Mouse (Mus musculus): ENCODE measurements around the gene Tbcb. TPM values are rescaled to one million over a fixed set of nuclear protein-coding genes. Genes with fewer than 3 reads are reported as not detected.

The Tbcb gene
- polyA plus RNA-seq, 1 experiment from 2014 or later, result 245 TPM

GRCm38 (mm10) chr7:30235091-30235490 is 3.0 kb upstream of the Tbcb start:
- ATAC-seq (replicated peaks; ENCODE audit: insufficient number of reproducible peaks, low FRiP score, low TSS enrichment, low read depth), result no peak
- Histone ChIP-seq H3K4me3 (ENCODE audit: low read depth, low read length) (no peak overlapping the region), H3K9ac (replicated peaks; ENCODE audit: low read length) (no peak overlapping the region), H3K27me3 (ENCODE audit: control insufficient read depth, insufficient read depth, low read length) (no peaks in the 10 kb centered on the region), H3K4me1 (ENCODE audit: control insufficient read depth, insufficient read depth, low read length) (no peaks in the 10 kb centered on the region; the same call in 1 of the 2 replicates), H3K4me2 (ENCODE audit: low read depth, low read length) (no peak overlapping the region), H3K36me3 (replicated peaks; ENCODE audit: control insufficient read depth, insufficient read depth, low read depth, low read length) (no peaks in the 10 kb centered on the region), H3K27ac (replicated peaks; ENCODE audit: low read depth, low read length) (no peak overlapping the region), H3K9me3 (replicated peaks; ENCODE audit: control insufficient read depth, low read length) (no peaks in the 10 kb centered on the region)
- WGBS, result 91% methylated on average over 8 of the region's 8 CpGs
- no peak for DNase-seq (ENCODE audit: low spot score)

- ATAC-seq (replicated peaks; ENCODE audit: insufficient number of reproducible peaks, low FRiP score, low TSS enrichment, low read depth) (no peak), DNase-seq (ENCODE audit: low spot score) (no peak)
- no peaks in the 10 kb centered on the region for H3K27me3 ChIP-seq (ENCODE audit: control insufficient read depth, insufficient read depth, low read length)
- WGBS, result 91% methylated on average over 15 of the region's 15 CpGs
- no peaks in the 10 kb centered on the region; the same call in 1 of the 2 replicates for H3K4me1 ChIP-seq (ENCODE audit: control insufficient read depth, insufficient read depth, low read length)
- H3K9ac ChIP-seq (replicated peaks; ENCODE audit: low read length), result no peak overlapping the region
- no peak overlapping the region for H3K27ac ChIP-seq (replicated peaks; ENCODE audit: low read depth, low read length)
- H3K9me3 ChIP-seq (replicated peaks; ENCODE audit: control insufficient read depth, low read length), result no peaks in the 10 kb centered on the region
- H3K36me3 ChIP-seq (replicated peaks; ENCODE audit: control insufficient read depth, insufficient read depth, low read depth, low read length), result no peaks in the 10 kb centered on the region
- H3K4me2 ChIP-seq (ENCODE audit: low read depth, low read length), result no peak overlapping the region
- no peak overlapping the region for H3K4me3 ChIP-seq (ENCODE audit: low read depth, low read length)
Measured at GRCm38 (mm10) chr7:30234276-30234858, 2.3 kb upstream of the Tbcb start.

- no peak overlapping the region for H3K4me2 ChIP-seq (ENCODE audit: low read depth, low read length)
- DNase-seq (ENCODE audit: low spot score) (no peak), ATAC-seq (replicated peaks; ENCODE audit: insufficient number of reproducible peaks, low FRiP score, low TSS enrichment, low read depth) (no peak)
- H3K9me3 ChIP-seq (replicated peaks; ENCODE audit: control insufficient read depth, low read length), result no peaks in the 10 kb centered on the region
- no peak overlapping the region for H3K9ac ChIP-seq (replicated peaks; ENCODE audit: low read length)
- H3K27ac ChIP-seq (replicated peaks; ENCODE audit: low read depth, low read length), result no peak overlapping the region
- H3K27me3 ChIP-seq (ENCODE audit: control insufficient read depth, insufficient read depth, low read length), result no peaks in the 10 kb centered on the region
- peak overlapping the region; percentile 76; the same call in 1 of the 2 replicates for H3K4me3 ChIP-seq (ENCODE audit: low read depth, low read length)
- H3K4me1 ChIP-seq (ENCODE audit: control insufficient read depth, insufficient read depth, low read length), result no peaks in the 10 kb centered on the region; the same call in 1 of the 2 replicates
- 87% methylated on average over 20 of the region's 20 CpGs for WGBS
- no peaks in the 10 kb centered on the region for H3K36me3 ChIP-seq (replicated peaks; ENCODE audit: control insufficient read depth, insufficient read depth, low read depth, low read length)
Measured at GRCm38 (mm10) chr7:30233387-30233786, 1.3 kb upstream of the Tbcb start.

- peak; percentile 78 for DNase-seq (ENCODE audit: low spot score)
- peak overlapping the region; percentile 81 for H3K9ac ChIP-seq (replicated peaks; ENCODE audit: low read length)
- H3K9me3 ChIP-seq (replicated peaks; ENCODE audit: control insufficient read depth, low read length), result no peaks in the 10 kb centered on the region
- H3K4me1 ChIP-seq (ENCODE audit: control insufficient read depth, insufficient read depth, low read length), result no peaks in the 10 kb centered on the region; the same call in 1 of the 2 replicates
- ATAC-seq (replicated peaks; ENCODE audit: insufficient number of reproducible peaks, low FRiP score, low TSS enrichment, low read depth), result peak; percentile 19; the same call in 1 of the 2 replicates
- H3K27ac ChIP-seq (replicated peaks; ENCODE audit: low read depth, low read length), result peak overlapping the region; percentile 52; the same call in 1 of the 2 replicates
- no peaks in the 10 kb centered on the region for H3K36me3 ChIP-seq (replicated peaks; ENCODE audit: control insufficient read depth, insufficient read depth, low read depth, low read length)
- peak overlapping the region; percentile 76 for H3K4me3 ChIP-seq (ENCODE audit: low read depth, low read length)
- H3K27me3 ChIP-seq (ENCODE audit: control insufficient read depth, insufficient read depth, low read length), result no peaks in the 10 kb centered on the region
- H3K4me2 ChIP-seq (ENCODE audit: low read depth, low read length), result peak overlapping the region; percentile 63
- WGBS, result 2% methylated on average over 24 of the region's 24 CpGs
Measured at GRCm38 (mm10) chr7:30232631-30233148, 618 bp upstream of the Tbcb start.

- H3K4me3 ChIP-seq (ENCODE audit: low read depth, low read length), result peak overlapping the region; percentile 76
- no peaks in the 10 kb centered on the region for H3K9me3 ChIP-seq (replicated peaks; ENCODE audit: control insufficient read depth, low read length)
- no peak for DNase-seq (ENCODE audit: low spot score)
- H3K4me2 ChIP-seq (ENCODE audit: low read depth, low read length), result peak overlapping the region; percentile 70
- H3K36me3 ChIP-seq (replicated peaks; ENCODE audit: control insufficient read depth, insufficient read depth, low read depth, low read length), result peaks cover 2% of the 10 kb centered on the region
- ATAC-seq (replicated peaks; ENCODE audit: insufficient number of reproducible peaks, low FRiP score, low TSS enrichment, low read depth), result no peak; the same call in none of the 2 replicates
- no peaks in the 10 kb centered on the region for H3K27me3 ChIP-seq (ENCODE audit: control insufficient read depth, insufficient read depth, low read length)
- 0% methylated on average over 16 of the region's 16 CpGs for WGBS
- H3K4me1 ChIP-seq (ENCODE audit: control insufficient read depth, insufficient read depth, low read length), result no peaks in the 10 kb centered on the region; the same call in 1 of the 2 replicates
- peak overlapping the region; percentile 17; the same call in 1 of the 2 replicates for H3K27ac ChIP-seq (replicated peaks; ENCODE audit: low read depth, low read length)
- H3K9ac ChIP-seq (replicated peaks; ENCODE audit: low read length), result peak overlapping the region; percentile 37
Measured at GRCm38 (mm10) chr7:30231328-30231668, 774 bp downstream of the Tbcb start.

GRCm38 (mm10) chr7:30224206-30224605 is 7.9 kb downstream of the Tbcb start:
- H3K36me3 ChIP-seq (replicated peaks; ENCODE audit: control insufficient read depth, insufficient read depth, low read depth, low read length), result peaks cover 10% of the 10 kb centered on the region
- ATAC-seq (replicated peaks; ENCODE audit: insufficient number of reproducible peaks, low FRiP score, low TSS enrichment, low read depth) (no peak), DNase-seq (ENCODE audit: low spot score) (no peak)
- H3K9me3 ChIP-seq (replicated peaks; ENCODE audit: control insufficient read depth, low read length), result no peaks in the 10 kb centered on the region
- H3K4me2 ChIP-seq (ENCODE audit: low read depth, low read length), result no peak overlapping the region
- 91% methylated on average over 12 of the region's 12 CpGs for WGBS
- H3K4me3 ChIP-seq (ENCODE audit: low read depth, low read length), result no peak overlapping the region
- no peak overlapping the region for H3K9ac ChIP-seq (replicated peaks; ENCODE audit: low read length)
- H3K27ac ChIP-seq (replicated peaks; ENCODE audit: low read depth, low read length), result no peak overlapping the region
- no peaks in the 10 kb centered on the region for H3K27me3 ChIP-seq (ENCODE audit: control insufficient read depth, insufficient read depth, low read length)
- H3K4me1 ChIP-seq (ENCODE audit: control insufficient read depth, insufficient read depth, low read length), result no peaks in the 10 kb centered on the region

- Histone ChIP-seq H3K4me3 (ENCODE audit: low read depth, low read length) (no peak overlapping the region), H3K9me3 (replicated peaks; ENCODE audit: control insufficient read depth, low read length) (no peaks in the 10 kb centered on the region), H3K36me3 (replicated peaks; ENCODE audit: control insufficient read depth, insufficient read depth, low read depth, low read length) (peaks cover 10% of the 10 kb centered on the region), H3K27ac (replicated peaks; ENCODE audit: low read depth, low read length) (no peak overlapping the region), H3K4me1 (ENCODE audit: control insufficient read depth, insufficient read depth, low read length) (0 out of 2 replicates have a peak, but pooled peaks cover 2% of the 10 kb centered on the region), H3K27me3 (ENCODE audit: control insufficient read depth, insufficient read depth, low read length) (no peaks in the 10 kb centered on the region), H3K4me2 (ENCODE audit: low read depth, low read length) (no peak overlapping the region), H3K9ac (replicated peaks; ENCODE audit: low read length) (no peak overlapping the region)
- ATAC-seq (replicated peaks; ENCODE audit: insufficient number of reproducible peaks, low FRiP score, low TSS enrichment, low read depth) (no peak), DNase-seq (ENCODE audit: low spot score) (no peak)
- 89% methylated on average over 5 of the region's 5 CpGs for WGBS
Measured at GRCm38 (mm10) chr7:30222205-30222604, 9.9 kb downstream of the Tbcb start.

GRCm38 (mm10) chr7:30221433-30221832 is 10.6 kb downstream of the Tbcb start:
- Histone ChIP-seq H3K27me3 (ENCODE audit: control insufficient read depth, insufficient read depth, low read length) (no peaks in the 10 kb centered on the region), H3K9ac (replicated peaks; ENCODE audit: low read length) (no peak overlapping the region), H3K4me1 (ENCODE audit: control insufficient read depth, insufficient read depth, low read length) (0 out of 2 replicates have a peak, but pooled peaks cover 2% of the 10 kb centered on the region), H3K4me3 (ENCODE audit: low read depth, low read length) (no peak overlapping the region), H3K9me3 (replicated peaks; ENCODE audit: control insufficient read depth, low read length) (no peaks in the 10 kb centered on the region), H3K4me2 (ENCODE audit: low read depth, low read length) (no peak overlapping the region), H3K36me3 (replicated peaks; ENCODE audit: control insufficient read depth, insufficient read depth, low read depth, low read length) (peaks cover 8% of the 10 kb centered on the region), H3K27ac (replicated peaks; ENCODE audit: low read depth, low read length) (no peak overlapping the region)
- DNase-seq (ENCODE audit: low spot score) (no peak), ATAC-seq (replicated peaks; ENCODE audit: insufficient number of reproducible peaks, low FRiP score, low TSS enrichment, low read depth) (no peak)
- WGBS, result 85% methylated on average over 3 of the region's 3 CpGs
